Mouse (Mus musculus) liver, embryonic 11.5 days (tissue): Measurements from ENCODE around the gene Gdap2. TPM values are rescaled to one million over a fixed set of nuclear protein-coding genes. Genes with fewer than 3 reads are reported as not detected.

Experiments used
- ATAC-seq: fragments of 200-750 bp; cut with Nextera tagmentation; replicated peaks from 2 replicates; pipeline ENCODE4 v1.8.0; 2017; ENCODE audit warnings: moderate number of reproducible peaks, mild to moderate bottlenecking, moderate TSS enrichment, moderate library complexity; ENCODE audit not compliant: low FRiP score
- DNase-seq: peaks from one replicate; pipeline ENCODE4 v3.0.0-alpha.2; 2017; ENCODE audit warnings: low spot score
- H3K27ac ChIP-seq: fragments of 300-500 bp; sonication (generic); 2 replicates; pipeline ENCODE4 v1.5.1; 2014; ENCODE audit warnings: mild to moderate bottlenecking, low read depth, low read length, control low read depth
- H3K27me3 ChIP-seq: fragments of 300-500 bp; sonication (generic); replicated peaks from 2 replicates; pipeline ENCODE4 v1.6.1; 2014; ENCODE audit warnings: low read length, mixed read lengths; ENCODE audit not compliant: control insufficient read depth, insufficient read depth
- H3K36me3 ChIP-seq: fragments of 300-500 bp; sonication (generic); 2 replicates; pipeline ENCODE4 v1.6.1; 2014; ENCODE audit warnings: mild to moderate bottlenecking, low read length, moderate library complexity, mixed read lengths; ENCODE audit not compliant: control insufficient read depth, insufficient read depth
- H3K4me1 ChIP-seq: fragments of 300-500 bp; sonication (generic); replicated peaks from 2 replicates; pipeline ENCODE4 v1.6.1; 2014; ENCODE audit warnings: low read length, mixed read lengths; ENCODE audit not compliant: control insufficient read depth, insufficient read depth
- H3K4me2 ChIP-seq: fragments of 300-500 bp; sonication (generic); 2 replicates; pipeline ENCODE4 v1.6.1; 2014; ENCODE audit warnings: mild to moderate bottlenecking, control low read depth, moderate library complexity
- H3K4me3 ChIP-seq: fragments of 300-500 bp; sonication (generic); 2 replicates; pipeline ENCODE4 v1.5.1; 2014; ENCODE audit warnings: low read depth, low read length, control low read depth
- H3K9ac ChIP-seq: fragments of 300-500 bp; sonication (generic); 2 replicates; pipeline ENCODE4 v1.6.1; 2014; ENCODE audit warnings: low read depth, low read length, control low read depth
- H3K9me3 ChIP-seq: fragments of 300-500 bp; sonication (generic); 2 replicates; pipeline ENCODE4 v1.6.1; 2016; ENCODE audit warnings: low read length, inconsistent platforms, mixed read lengths; ENCODE audit not compliant: control insufficient read depth
- WGBS: fragments of 180-500 bp; shearing (Covaris S2); extraction: QIAGEN DNeasy Blood & Tissue Kit; methylation state at CpG from one replicate; pipeline ENCODE4 v1.1.7; 2014; 5-methylcytosine and 5-hydroxymethylcytosine counted together
- polyA plus RNA-seq: library from polyadenylated mRNA; unstranded; fragments of >200 nt; fragmentation: Nextera tagmentation; extraction: Ambion mirVana; gene quantifications from 2 replicates; pipeline ENCODE4 v1.2.1, GENCODE M21; 2014

The Gdap2 gene
- polyA plus RNA-seq, 1 experiment from 2014 or later, result 29.7 TPM

DNA sequence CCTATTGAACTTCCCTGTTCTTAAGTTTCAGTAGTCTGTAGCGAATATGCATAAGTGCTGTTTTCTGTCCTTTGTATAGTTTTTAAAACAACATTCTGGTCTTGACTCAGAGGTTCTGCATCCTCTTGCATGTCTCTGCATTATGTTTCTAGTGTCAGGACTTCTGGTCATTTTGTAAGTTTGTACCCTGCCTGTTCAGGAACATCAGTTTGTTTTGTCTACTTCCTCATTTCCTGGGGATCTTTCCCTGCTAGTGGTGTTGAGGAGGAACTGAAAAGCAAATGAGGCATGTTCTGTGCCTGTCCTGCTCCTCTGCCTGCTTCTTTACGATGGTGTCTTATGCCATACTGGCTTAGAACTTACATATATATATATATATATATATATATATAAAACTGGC is 13.8 kb downstream of the Gdap2 start:
- H3K9ac ChIP-seq, result no peak overlapping the region
- no peak for ATAC-seq
- H3K36me3 ChIP-seq, result peaks cover 15% of the 10 kb centered on the region
- H3K4me3 ChIP-seq, result no peak overlapping the region
- DNase-seq, result no peak
- no peak overlapping the region for H3K4me2 ChIP-seq
- H3K27me3 ChIP-seq, result no peaks in the 10 kb centered on the region
- no peaks in the 10 kb centered on the region for H3K4me1 ChIP-seq
- no peaks in the 10 kb centered on the region for H3K9me3 ChIP-seq
- H3K27ac ChIP-seq, result no peak overlapping the region
- 77% methylated on average over 2 of the region's 2 CpGs for WGBS

DNA sequence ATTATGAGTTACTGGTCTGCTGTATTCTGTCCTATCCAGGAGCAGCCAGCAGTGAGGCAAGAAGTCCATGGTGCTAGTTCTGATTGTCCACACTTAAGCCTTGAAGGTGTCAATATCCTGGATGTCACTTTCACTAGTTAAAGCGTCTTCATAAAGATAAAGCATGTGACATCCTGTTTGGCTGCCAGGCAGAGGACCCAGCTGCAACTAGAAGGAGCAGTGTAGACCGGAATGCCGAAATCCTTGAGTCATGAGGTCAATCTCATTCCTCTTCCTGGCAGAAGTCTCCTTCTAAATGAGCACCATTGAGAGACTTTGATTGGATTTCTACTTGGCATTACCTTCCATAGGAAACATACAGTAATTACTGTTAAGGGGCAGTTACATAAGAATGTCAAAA is 18.3 kb downstream of the Gdap2 start:
- H3K27me3 ChIP-seq, result no peaks in the 10 kb centered on the region
- H3K4me1 ChIP-seq, result no peaks in the 10 kb centered on the region
- H3K9me3 ChIP-seq, result no peaks in the 10 kb centered on the region
- ATAC-seq, result no peak
- 76% methylated on average over 3 of the region's 3 CpGs for whole genome bisulfite sequencing
- no peak overlapping the region for H3K9ac ChIP-seq
- H3K27ac ChIP-seq, result no peak overlapping the region
- peaks cover 13% of the 10 kb centered on the region for H3K36me3 ChIP-seq
- H3K4me3 ChIP-seq, result no peak overlapping the region
- DNase-seq, result no peak
- no peak overlapping the region for H3K4me2 ChIP-seq

DNA sequence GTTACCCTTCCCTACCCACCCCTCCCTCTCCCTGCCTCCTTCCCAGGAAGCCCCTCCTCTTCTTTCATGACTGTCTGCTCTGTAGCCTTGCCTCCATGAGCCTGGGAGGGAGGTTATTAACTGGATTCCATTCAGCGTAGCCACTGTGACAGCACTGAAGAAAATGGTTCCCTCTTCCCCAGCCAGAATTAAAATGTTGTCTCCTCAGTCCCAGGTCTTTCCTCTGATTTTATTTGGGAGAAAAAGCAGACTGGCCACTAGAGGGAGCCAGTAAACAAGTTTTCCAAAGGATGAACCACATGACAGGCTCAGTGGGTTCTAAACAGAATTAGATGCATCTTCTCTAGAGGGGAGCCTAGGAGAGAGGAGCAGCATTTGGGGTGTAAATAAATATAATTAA is 27.3 kb downstream of the Gdap2 start:
- WGBS, result 50% methylated on average over 1 of the region's 1 CpGs
- no peaks in the 10 kb centered on the region for H3K4me1 ChIP-seq
- no peak overlapping the region for H3K27ac ChIP-seq
- H3K9ac ChIP-seq, result no peak overlapping the region
- peak; percentile 42 for DNase-seq
- no peaks in the 10 kb centered on the region for H3K9me3 ChIP-seq
- H3K27me3 ChIP-seq, result no peaks in the 10 kb centered on the region
- H3K36me3 ChIP-seq, result peaks cover 3% of the 10 kb centered on the region; the same call in 1 of the 2 replicates
- no peak; the same call in 1 of the 2 replicates for ATAC-seq
- H3K4me3 ChIP-seq, result no peak overlapping the region
- H3K4me2 ChIP-seq, result no peak overlapping the region

DNA sequence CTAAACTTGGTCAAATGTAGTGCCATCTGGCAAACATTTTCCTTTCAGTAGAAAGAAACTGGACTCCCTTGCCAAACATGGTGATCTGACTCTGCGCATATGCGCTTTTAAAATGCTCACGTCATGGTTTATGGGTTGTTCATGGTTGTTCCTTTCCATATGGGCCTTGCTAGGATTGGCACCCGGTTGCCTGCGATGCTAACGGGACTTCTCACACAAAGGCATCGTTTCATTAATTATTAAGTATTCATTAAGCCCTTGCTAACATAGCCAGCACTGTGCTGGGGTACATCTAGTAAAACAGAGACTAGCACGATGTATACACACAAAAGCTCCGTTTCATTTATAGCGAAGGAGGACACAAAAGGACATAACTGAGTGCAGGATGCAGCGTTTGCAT is 27.7 kb downstream of the Gdap2 start:
- no peak overlapping the region for H3K27ac ChIP-seq
- no peak overlapping the region for H3K4me3 ChIP-seq
- H3K4me2 ChIP-seq, result no peak overlapping the region
- WGBS, result 83% methylated on average over 11 of the region's 11 CpGs
- DNase-seq (no peak), ATAC-seq (no peak)
- no peaks in the 10 kb centered on the region for H3K4me1 ChIP-seq
- H3K9me3 ChIP-seq, result no peaks in the 10 kb centered on the region
- H3K27me3 ChIP-seq, result no peaks in the 10 kb centered on the region
- H3K36me3 ChIP-seq, result peaks cover 3% of the 10 kb centered on the region; the same call in 1 of the 2 replicates
- H3K9ac ChIP-seq, result no peak overlapping the region

DNA sequence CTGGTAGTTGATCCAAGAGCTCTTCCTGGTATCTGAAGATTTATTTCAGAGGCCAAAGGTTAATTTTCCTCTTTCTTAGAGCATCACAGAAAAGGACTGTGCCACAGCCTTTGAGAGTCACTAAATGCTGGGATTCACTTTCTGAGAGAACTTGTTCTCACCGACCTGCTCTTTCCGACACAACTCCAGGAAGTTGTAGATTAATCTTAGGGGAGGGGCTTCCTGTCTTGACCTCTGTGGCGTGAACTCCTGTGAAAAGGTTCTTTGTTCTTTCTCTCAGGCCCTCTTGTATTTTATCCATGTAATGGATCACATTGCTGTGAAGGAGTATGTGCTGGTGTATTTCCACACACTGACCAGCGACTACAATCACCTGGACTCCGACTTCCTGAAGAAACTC is 32.0 kb downstream of the Gdap2 start:
- Histone ChIP-seq H3K9ac (no peak overlapping the region), H3K27me3 (no peaks in the 10 kb centered on the region), H3K36me3 (no peaks in the 10 kb centered on the region), H3K27ac (no peak overlapping the region), H3K4me3 (no peak overlapping the region), H3K4me2 (no peak overlapping the region), H3K9me3 (no peaks in the 10 kb centered on the region), H3K4me1 (no peaks in the 10 kb centered on the region)
- DNase-seq, result no peak
- ATAC-seq, result no peak
- WGBS, result 51% methylated on average over 5 of the region's 5 CpGs

DNA sequence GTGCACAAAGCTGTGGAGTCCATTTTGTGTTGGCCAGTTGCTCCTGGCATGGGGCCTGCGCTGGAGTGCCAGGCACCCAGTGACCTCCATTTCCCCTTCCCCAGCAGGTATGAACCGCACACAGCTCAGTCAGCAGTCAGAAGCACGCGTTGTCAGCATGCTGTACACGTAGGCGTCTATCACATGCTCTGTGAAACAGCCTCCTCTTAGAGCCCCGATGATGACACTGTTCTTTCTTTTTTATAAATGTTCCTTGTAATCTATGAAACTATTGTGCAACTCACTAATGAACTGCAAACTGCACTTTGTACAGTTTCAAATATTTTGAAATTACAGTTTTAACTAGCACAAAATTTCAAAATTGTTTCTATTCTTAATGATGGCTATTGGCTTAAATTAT is 39.4 kb downstream of the Gdap2 start:
- peaks cover 6% of the 10 kb centered on the region; the same call in 1 of the 2 replicates for H3K36me3 ChIP-seq
- no peak overlapping the region for H3K27ac ChIP-seq
- DNase-seq, result no peak

DNA sequence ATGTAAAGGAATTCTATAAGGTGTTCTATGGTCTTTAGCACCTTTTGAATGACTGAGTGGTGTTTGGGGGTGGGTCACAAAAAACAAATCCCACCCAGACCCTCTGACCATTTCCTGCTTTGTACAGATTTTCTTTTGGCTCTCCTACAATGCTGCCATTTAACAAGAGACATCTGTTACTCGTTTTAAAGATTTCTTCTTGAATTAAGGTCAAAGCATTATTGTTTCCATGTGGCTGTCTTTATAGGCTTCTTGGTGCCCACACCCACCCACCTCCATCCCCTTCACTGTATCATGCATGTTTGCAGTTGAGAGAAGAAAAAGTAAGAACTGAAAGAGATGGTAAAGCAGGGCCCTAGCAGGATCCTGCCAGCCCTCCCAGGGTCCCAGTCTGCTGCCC is 44.8 kb downstream of the Gdap2 start:
- DNase-seq (no peak), ATAC-seq (no peak)
- Histone ChIP-seq H3K9ac (no peak overlapping the region), H3K36me3 (peaks cover 5% of the 10 kb centered on the region; the same call in 1 of the 2 replicates), H3K4me3 (no peak overlapping the region), H3K4me1 (no peaks in the 10 kb centered on the region), H3K9me3 (no peaks in the 10 kb centered on the region), H3K4me2 (no peak overlapping the region), H3K27ac (no peak overlapping the region), H3K27me3 (no peaks in the 10 kb centered on the region)
- WGBS, result 66% methylated on average over 1 of the region's 1 CpGs

More for the DNA sequence above, 39.4 kb downstream of the Gdap2 start:
- no peak for ATAC-seq
- 94% methylated on average over 7 of the region's 7 CpGs for WGBS
- no peaks in the 10 kb centered on the region for H3K27me3 ChIP-seq
- H3K9ac ChIP-seq, result no peak overlapping the region
- H3K4me3 ChIP-seq, result no peak overlapping the region
- no peaks in the 10 kb centered on the region for H3K9me3 ChIP-seq
- no peaks in the 10 kb centered on the region for H3K4me1 ChIP-seq
- H3K4me2 ChIP-seq, result no peak overlapping the region

DNA sequence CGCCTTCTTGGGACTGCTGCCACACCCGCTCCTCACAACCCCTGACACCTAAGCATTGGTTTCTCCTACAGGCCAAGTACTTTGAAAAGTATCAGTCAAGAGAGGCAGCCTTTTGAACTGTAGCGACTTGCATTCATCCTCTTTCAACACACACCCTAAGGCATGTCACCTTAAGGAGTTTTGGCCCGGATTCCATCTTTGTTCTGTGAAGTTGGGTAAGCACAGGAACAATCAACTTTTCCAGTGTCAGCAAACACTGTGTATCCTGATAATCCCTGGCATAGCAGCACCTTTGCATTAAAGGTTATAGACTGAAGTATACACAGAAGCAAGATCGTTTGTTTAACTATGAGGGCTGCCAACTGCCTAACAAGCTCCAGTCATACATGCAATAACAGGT is 53.3 kb downstream of the Gdap2 start:
- H3K27ac ChIP-seq, result no peak overlapping the region
- H3K9me3 ChIP-seq, result no peaks in the 10 kb centered on the region
- no peak for ATAC-seq
- no peak for DNase-seq
- no peaks in the 10 kb centered on the region for H3K36me3 ChIP-seq
- WGBS, result 81% methylated on average over 5 of the region's 5 CpGs
- no peaks in the 10 kb centered on the region for H3K4me1 ChIP-seq
- no peak overlapping the region for H3K9ac ChIP-seq
- H3K4me3 ChIP-seq, result no peak overlapping the region
- H3K4me2 ChIP-seq, result no peak overlapping the region
- no peaks in the 10 kb centered on the region for H3K27me3 ChIP-seq

DNA sequence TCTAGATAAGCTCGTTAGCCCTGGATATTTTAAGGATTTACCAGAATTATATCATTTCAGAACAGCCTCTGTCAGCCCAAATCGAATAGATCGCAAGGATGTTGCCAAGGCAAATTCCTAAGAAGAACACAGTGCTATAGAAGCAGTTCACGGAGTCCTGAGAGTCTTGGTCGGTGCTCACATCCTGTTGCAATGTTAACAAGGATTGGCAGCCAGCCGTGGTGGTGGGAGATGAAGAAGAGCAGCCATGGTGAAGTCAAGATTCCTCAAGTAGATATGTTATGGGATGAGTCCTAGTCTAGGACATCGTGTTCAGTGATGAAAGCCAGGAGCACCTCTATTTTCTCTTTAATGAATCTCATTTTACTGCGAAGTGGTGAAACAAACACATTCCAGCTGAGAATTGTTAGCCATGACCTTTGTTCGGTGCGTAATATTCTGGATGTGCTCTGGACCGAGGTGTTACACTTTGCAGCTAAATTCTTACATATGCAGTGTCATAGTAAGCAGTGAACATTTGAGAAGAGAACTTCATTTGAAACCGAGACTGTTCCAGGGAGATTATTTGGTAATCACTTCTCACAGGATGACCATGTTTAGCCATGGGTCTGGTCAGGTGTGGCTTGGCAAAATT is 63.3 kb downstream of the Gdap2 start:
- no peaks in the 10 kb centered on the region for H3K4me1 ChIP-seq
- no peaks in the 10 kb centered on the region for H3K36me3 ChIP-seq
- DNase-seq (no peak), ATAC-seq (no peak)
- H3K9ac ChIP-seq, result no peak overlapping the region
- no peak overlapping the region for H3K4me2 ChIP-seq
- H3K27ac ChIP-seq, result no peak overlapping the region
- no peaks in the 10 kb centered on the region for H3K9me3 ChIP-seq
- H3K27me3 ChIP-seq, result no peaks in the 10 kb centered on the region
- WGBS, result 77% methylated on average over 12 of the region's 12 CpGs
- no peak overlapping the region for H3K4me3 ChIP-seq
